Mouse (Mus musculus) limb, embryonic 15.5 days (tissue): ENCODE measurements around the gene Cpne5. TPM values are rescaled to one million over a fixed set of nuclear protein-coding genes. Genes with fewer than 3 reads are reported as not detected.

Experiments used
- ATAC-seq: fragments of 200-750 bp; cut with Nextera tagmentation; 2 replicates; pipeline ENCODE4 v1.8.0; 2017; ENCODE audit warnings: low read depth, moderate TSS enrichment; ENCODE audit not compliant: insufficient number of reproducible peaks, low FRiP score, low TSS enrichment
- H3K27ac ChIP-seq: fragments of 300-500 bp; sonication (generic); 2 replicates; pipeline ENCODE4 v1.5.1; 2015; ENCODE audit warnings: moderate library complexity, mild to moderate bottlenecking, inconsistent platforms
- H3K27me3 ChIP-seq: fragments of 300-500 bp; sonication (generic); 2 replicates; pipeline ENCODE4 v1.6.1; 2015; ENCODE audit warnings: inconsistent platforms
- H3K36me3 ChIP-seq: fragments of 300-500 bp; sonication (generic); 2 replicates; pipeline ENCODE4 v1.6.1; 2015; ENCODE audit warnings: inconsistent platforms
- H3K4me1 ChIP-seq: fragments of 300-500 bp; sonication (generic); 2 replicates; pipeline ENCODE4 v1.6.1; 2015; ENCODE audit warnings: inconsistent platforms
- H3K4me2 ChIP-seq: fragments of 300-500 bp; sonication (generic); 2 replicates; pipeline ENCODE4 v1.6.1; 2015; ENCODE audit warnings: mild to moderate bottlenecking, inconsistent platforms
- H3K4me3 ChIP-seq: fragments of 300-500 bp; sonication (generic); 2 replicates; pipeline ENCODE4 v1.5.1; 2015; ENCODE audit warnings: mild to moderate bottlenecking, inconsistent platforms
- H3K9ac ChIP-seq: fragments of 300-500 bp; sonication (generic); 2 replicates; pipeline ENCODE4 v1.6.1; 2015; ENCODE audit warnings: inconsistent platforms
- H3K9me3 ChIP-seq: fragments of 300-500 bp; sonication (generic); 2 replicates; pipeline ENCODE4 v1.6.1; 2016; ENCODE audit warnings: inconsistent platforms
- WGBS: fragments of 180-500 bp; shearing (Covaris S2); methylation state at CpG from one replicate; pipeline ENCODE4 v1.1.7; 2015; 5-methylcytosine and 5-hydroxymethylcytosine counted together
- polyA plus RNA-seq: library from polyadenylated mRNA; unstranded; fragments of >200 nt; fragmentation: Nextera tagmentation; extraction: Ambion mirVana; gene quantifications from 2 replicates; pipeline ENCODE4 v1.2.1, GENCODE M21; 2015

Cpne5 gene
- polyA plus RNA-seq, 1 experiment from 2014 or later = 15.4 TPM

GRCm38 (mm10) chr17:29147773-29148172 is 90.2 kb downstream of the Cpne5 start:
- WGBS = 86% methylated on average over 6 of the region's 6 CpGs
- Histone ChIP-seq H3K4me1 (peaks cover 14% of the 10 kb centered on the region), H3K4me3 (no peak overlapping the region), H3K36me3 (no peaks in the 10 kb centered on the region), H3K27me3 (no peaks in the 10 kb centered on the region), H3K9ac (no peak overlapping the region), H3K27ac (no peak overlapping the region), H3K4me2 (no peak overlapping the region), H3K9me3 (no peaks in the 10 kb centered on the region)
- no peak for ATAC-seq

GRCm38 (mm10) chr17:29147273-29147672 is 90.7 kb downstream of the Cpne5 start:
- 72% methylated on average over 14 of the region's 14 CpGs for WGBS
- Histone ChIP-seq H3K27me3 (no peaks in the 10 kb centered on the region), H3K4me2 (no peak overlapping the region), H3K9ac (no peak overlapping the region), H3K36me3 (no peaks in the 10 kb centered on the region), H3K4me1 (peaks cover 14% of the 10 kb centered on the region), H3K27ac (no peak overlapping the region), H3K4me3 (no peak overlapping the region), H3K9me3 (no peaks in the 10 kb centered on the region)
- ATAC-seq = no peak

GRCm38 (mm10) chr17:29145101-29145500 is 92.9 kb downstream of the Cpne5 start:
- Histone ChIP-seq H3K27me3 (no peaks in the 10 kb centered on the region), H3K9me3 (no peaks in the 10 kb centered on the region), H3K27ac (no peak overlapping the region), H3K4me1 (peaks cover 13% of the 10 kb centered on the region), H3K4me3 (no peak overlapping the region), H3K9ac (no peak overlapping the region), H3K36me3 (no peaks in the 10 kb centered on the region), H3K4me2 (no peak overlapping the region)
- 87% methylated on average over 12 of the region's 12 CpGs for WGBS
- ATAC-seq = no peak

GRCm38 (mm10) chr17:29143266-29143665 is 94.7 kb downstream of the Cpne5 start:
- H3K9me3 ChIP-seq = no peaks in the 10 kb centered on the region
- ATAC-seq = no peak
- no peak overlapping the region for H3K4me2 ChIP-seq
- no peak overlapping the region for H3K27ac ChIP-seq
- no peak overlapping the region for H3K4me3 ChIP-seq
- no peak overlapping the region for H3K9ac ChIP-seq
- WGBS = 70% methylated on average over 8 of the region's 8 CpGs
- H3K4me1 ChIP-seq = peaks cover 9% of the 10 kb centered on the region
- H3K36me3 ChIP-seq = no peaks in the 10 kb centered on the region
- no peaks in the 10 kb centered on the region for H3K27me3 ChIP-seq

- Histone ChIP-seq H3K27ac (no peak overlapping the region), H3K9ac (no peak overlapping the region)
Observed at GRCm38 (mm10) chr17:29141577-29141976, 96.4 kb downstream of the Cpne5 start.

GRCm38 (mm10) chr17:29137906-29138305 is 100.1 kb downstream of the Cpne5 start:
- no peak overlapping the region for H3K9ac ChIP-seq
- peaks cover 37% of the 10 kb centered on the region for H3K4me1 ChIP-seq
- H3K36me3 ChIP-seq = no peaks in the 10 kb centered on the region
- no peak overlapping the region for H3K27ac ChIP-seq
- ATAC-seq = no peak
- WGBS = 77% methylated on average over 7 of the region's 7 CpGs
- no peaks in the 10 kb centered on the region for H3K9me3 ChIP-seq
- no peak overlapping the region for H3K4me2 ChIP-seq
- no peak overlapping the region for H3K4me3 ChIP-seq
- no peaks in the 10 kb centered on the region for H3K27me3 ChIP-seq

More at GRCm38 (mm10) chr17:29141577-29141976, 96.4 kb downstream of the Cpne5 start:
- Histone ChIP-seq H3K4me1 (peaks cover 9% of the 10 kb centered on the region), H3K27me3 (no peaks in the 10 kb centered on the region), H3K36me3 (no peaks in the 10 kb centered on the region), H3K4me3 (no peak overlapping the region), H3K4me2 (no peak overlapping the region), H3K9me3 (no peaks in the 10 kb centered on the region)
- 88% methylated on average over 3 of the region's 3 CpGs for WGBS
- ATAC-seq = no peak

GRCm38 (mm10) chr17:29136236-29136635 is 101.7 kb downstream of the Cpne5 start:
- H3K9ac ChIP-seq = no peak overlapping the region
- no peak overlapping the region for H3K4me3 ChIP-seq
- H3K4me2 ChIP-seq = no peak overlapping the region
- 0 out of 2 replicates have a peak overlapping the region, but pooled peaks have one; percentile 12 for H3K27ac ChIP-seq
- H3K27me3 ChIP-seq = no peaks in the 10 kb centered on the region
- peaks cover 37% of the 10 kb centered on the region for H3K4me1 ChIP-seq
- no peaks in the 10 kb centered on the region for H3K36me3 ChIP-seq
- 61% methylated on average over 6 of the region's 6 CpGs for WGBS
- no peak for ATAC-seq
- no peaks in the 10 kb centered on the region for H3K9me3 ChIP-seq

- Histone ChIP-seq H3K27me3 (no peaks in the 10 kb centered on the region), H3K9me3 (no peaks in the 10 kb centered on the region), H3K36me3 (no peaks in the 10 kb centered on the region), H3K27ac (no peak overlapping the region), H3K4me1 (peaks cover 37% of the 10 kb centered on the region), H3K4me2 (no peak overlapping the region), H3K4me3 (no peak overlapping the region), H3K9ac (no peak overlapping the region)
- 57% methylated on average over 5 of the region's 5 CpGs for WGBS
- no peak for ATAC-seq
Observed at GRCm38 (mm10) chr17:29135066-29135465, 102.9 kb downstream of the Cpne5 start.

- no peak overlapping the region for H3K9ac ChIP-seq
- no peak overlapping the region for H3K4me2 ChIP-seq
- H3K9me3 ChIP-seq = no peaks in the 10 kb centered on the region
- ATAC-seq = no peak
- no peaks in the 10 kb centered on the region for H3K27me3 ChIP-seq
- no peaks in the 10 kb centered on the region for H3K36me3 ChIP-seq
- no peak overlapping the region for H3K4me3 ChIP-seq
- H3K4me1 ChIP-seq = peaks cover 11% of the 10 kb centered on the region
- no peak overlapping the region for H3K27ac ChIP-seq
- 66% methylated on average over 5 of the region's 5 CpGs for WGBS
Observed at GRCm38 (mm10) chr17:29129341-29129740, 108.6 kb downstream of the Cpne5 start.

- no peaks in the 10 kb centered on the region for H3K9me3 ChIP-seq
- H3K9ac ChIP-seq = no peak overlapping the region
- H3K4me3 ChIP-seq = no peak overlapping the region
- no peak overlapping the region for H3K4me2 ChIP-seq
- WGBS = 86% methylated on average over 3 of the region's 3 CpGs
- no peak overlapping the region for H3K27ac ChIP-seq
- H3K4me1 ChIP-seq = peaks cover 13% of the 10 kb centered on the region
- no peaks in the 10 kb centered on the region for H3K27me3 ChIP-seq
- no peak for ATAC-seq
- no peaks in the 10 kb centered on the region for H3K36me3 ChIP-seq
Observed at GRCm38 (mm10) chr17:29126561-29126960, 111.4 kb downstream of the Cpne5 start.

GRCm38 (mm10) chr17:29123578-29124174 is 114.3 kb downstream of the Cpne5 start:
- H3K4me3 ChIP-seq = no peak overlapping the region
- H3K9ac ChIP-seq = no peak overlapping the region
- WGBS = 45% methylated on average over 6 of the region's 6 CpGs
- H3K27me3 ChIP-seq = no peaks in the 10 kb centered on the region
- no peaks in the 10 kb centered on the region for H3K9me3 ChIP-seq
- ATAC-seq = 0 out of 2 replicates have a peak, but pooled peaks have one; percentile 49
- H3K4me2 ChIP-seq = no peak overlapping the region
- peaks cover 17% of the 10 kb centered on the region for H3K4me1 ChIP-seq
- H3K27ac ChIP-seq = peak overlapping the region; percentile 43
- H3K36me3 ChIP-seq = no peaks in the 10 kb centered on the region

GRCm38 (mm10) chr17:29122817-29123216 is 115.2 kb downstream of the Cpne5 start:
- Histone ChIP-seq H3K36me3 (no peaks in the 10 kb centered on the region), H3K9me3 (no peaks in the 10 kb centered on the region), H3K9ac (no peak overlapping the region), H3K4me2 (no peak overlapping the region), H3K27ac (peak overlapping the region; percentile 29; the same call in 1 of the 2 replicates), H3K27me3 (no peaks in the 10 kb centered on the region), H3K4me3 (no peak overlapping the region), H3K4me1 (peaks cover 20% of the 10 kb centered on the region)
- ATAC-seq = no peak
- 46% methylated on average over 6 of the region's 6 CpGs for WGBS

GRCm38 (mm10) chr17:29120666-29121065 is 117.3 kb downstream of the Cpne5 start:
- no peak overlapping the region for H3K4me2 ChIP-seq
- WGBS = 68% methylated on average over 12 of the region's 12 CpGs
- no peaks in the 10 kb centered on the region for H3K36me3 ChIP-seq
- H3K4me1 ChIP-seq = peaks cover 20% of the 10 kb centered on the region
- H3K27ac ChIP-seq = no peak overlapping the region
- no peaks in the 10 kb centered on the region for H3K9me3 ChIP-seq
- H3K9ac ChIP-seq = no peak overlapping the region
- no peak overlapping the region for H3K4me3 ChIP-seq
- no peak for ATAC-seq
- H3K27me3 ChIP-seq = no peaks in the 10 kb centered on the region
